Mouse (Mus musculus) ES-E14 (cell line): ENCODE data around the gene Slc2a5. TPM values are rescaled to one million over a fixed set of nuclear protein-coding genes. Genes with fewer than 3 reads are reported as not detected.

Experiments used
- DNase-seq: peaks from one replicate; pipeline ENCODE4 v3.0.0-alpha.2; 2013; ENCODE audit warnings: low read depth, low spot score
- H3K27ac ChIP-seq: 2 replicates; pipeline ENCODE4 v1.5.1; 2012; ENCODE audit warnings: low read depth, mild to moderate bottlenecking, low read length, moderate library complexity, mixed read lengths; ENCODE audit not compliant: poor library complexity, insufficient read depth, severe bottlenecking
- H3K36me3 ChIP-seq: 2 replicates; pipeline ENCODE4 v1.6.1; 2012; ENCODE audit warnings: mild to moderate bottlenecking, low read length, moderate library complexity, mixed read lengths; ENCODE audit not compliant: control insufficient read depth, poor library complexity, insufficient read depth, severe bottlenecking
- H3K4me1 ChIP-seq, 2 experiments: fragments of 150-350 bp in 1 of 2; sonication (generic) in 1 of 2; 2 replicates each; pipeline ENCODE4 v1.6.1; 2012; ENCODE audit warnings: low read length in 2 of 2, mild to moderate bottlenecking in 1 of 2, mixed read lengths in 1 of 2; ENCODE audit not compliant: control insufficient read depth in 2 of 2, insufficient read depth in 2 of 2, poor library complexity in 1 of 2
- H3K4me3 ChIP-seq, 2 experiments: fragments of 150-350 bp in 1 of 2; sonication (generic) in 1 of 2; 2 replicates each; pipeline ENCODE4 v1.5.1; 2012; ENCODE audit warnings: low read length in 2 of 2, low read depth in 1 of 2, mild to moderate bottlenecking in 1 of 2, mixed read lengths in 1 of 2; ENCODE audit not compliant: insufficient read depth in 1 of 2, poor library complexity in 1 of 2, severe bottlenecking in 1 of 2
- H3K9ac ChIP-seq: 2 replicates; pipeline ENCODE4 v1.6.1; 2012; ENCODE audit warnings: low read depth, mild to moderate bottlenecking, low read length, mixed read lengths; ENCODE audit not compliant: poor library complexity, insufficient read depth, severe bottlenecking
- H3K9me3 ChIP-seq: fragments of 150-350 bp; sonication (generic); 2 replicates; pipeline ENCODE4 v1.6.1; 2012; ENCODE audit warnings: low read depth, mild to moderate bottlenecking, low read length; ENCODE audit not compliant: control insufficient read depth, insufficient read depth
- CHD2 ChIP-seq: IDR thresholded peaks from 2 replicates; pipeline ENCODE4 v1.6.1; 2014; ENCODE audit warnings: mild to moderate bottlenecking, low read depth, low read length, inconsistent platforms
- HCFC1 ChIP-seq: IDR thresholded peaks from 2 replicates; pipeline ENCODE4 v1.6.1; 2012; ENCODE audit warnings: low read length, inconsistent platforms, borderline replicate concordance; ENCODE audit not compliant: insufficient read depth
- MAFK ChIP-seq: IDR thresholded peaks from 2 replicates; pipeline ENCODE4 v1.6.1; 2014; ENCODE audit warnings: mild to moderate bottlenecking, low read depth, low read length, inconsistent platforms; ENCODE audit not compliant: insufficient read depth
- ZC3H11A ChIP-seq: IDR thresholded peaks from 2 replicates; pipeline ENCODE4 v1.6.1; 2012; ENCODE audit warnings: low read depth, mild to moderate bottlenecking, inconsistent platforms, low read length, borderline replicate concordance
- ZNF384 ChIP-seq: IDR thresholded peaks from 2 replicates; pipeline ENCODE4 v1.6.1; 2012; ENCODE audit warnings: low read depth, low read length, inconsistent platforms
- in situ Hi-C, 2 experiments: fragments of 600-800 bp; cut with MboI; formaldehyde crosslinking; loops; one replicate each; pipeline ENCODE4 v1.15.1; 2025; ENCODE audit warnings: low sequenced_read_pairs in 2 of 2, inconsistent platforms in 1 of 2; ENCODE audit not compliant: unreplicated experiment in 2 of 2
- total RNA-seq: library from RNA; depleted of rRNA; stranded (reverse); fragments of 300-350 nt; gene quantifications from 2 replicates; pipeline ENCODE4 v1.2.3, GENCODE M21; 2012

The Slc2a5 gene
- total RNA-seq, 1 experiment, result 3.2 TPM

GRCm38 (mm10) chr4:150086841-150087160 lies 32.3 kb upstream of the Slc2a5 start:
- in situ Hi-C loops, result no loop called here
- Histone ChIP-seq H3K27ac (no peak overlapping the region), H3K9ac (peak overlapping the region; percentile 39), H3K36me3 (no peaks in the 10 kb centered on the region), H3K4me3 (peak overlapping the region; percentile 42; a peak in 2 of 4 replicates), H3K9me3 (no peaks in the 10 kb centered on the region), H3K4me1 (peaks cover 0 to 2% of the 10 kb centered on the region in 2 experiments; a peak in 1 of 4 replicates)
- no peak for DNase-seq
- TF ChIP-seq MAFK (no peak), CHD2 (no peak), HCFC1 (no peak), ZNF384 (no peak)

- TF ChIP-seq MAFK (no peak), HCFC1 (no peak), CHD2 (no peak), ZNF384 (no peak), ZC3H11A (no peak)
- in situ Hi-C loops, result no loop called here
- H3K27ac ChIP-seq, result no peak within 1 kb of the TSS
These were observed 31.8 kb upstream of the Slc2a5 start, which contains the start of gene Gpr157 for GRCm38 (mm10) chr4:150087161-150087889. Gene Gpr157, plus strand, starts transcription at chr4:150087365.

GRCm38 (mm10) chr4:150087890-150088530 lies 31.1 kb upstream of the Slc2a5 start:
- Histone ChIP-seq H3K36me3 (no peaks in the 10 kb centered on the region), H3K4me3 (peak overlapping the region; percentile 65 to 84), H3K9me3 (no peaks in the 10 kb centered on the region), H3K27ac (no peak overlapping the region), H3K9ac (peak overlapping the region; percentile 35), H3K4me1 (peaks cover 0 to 5% of the 10 kb centered on the region in 2 experiments; a peak in 1 of 4 replicates)
- DNase-seq, result no peak
- in situ Hi-C loops, result no loop called here
- TF ChIP-seq ZNF384 (no peak), ZC3H11A (no peak), HCFC1 (no peak), MAFK (no peak), CHD2 (no peak)

More at GRCm38 (mm10) chr4:150087161-150087889, 31.8 kb upstream of the Slc2a5 start, which contains the start of gene Gpr157:
- Histone ChIP-seq H3K4me1 (peaks cover 0 to 2% of the 10 kb centered on the region in 2 experiments; a peak in 1 of 4 replicates), H3K36me3 (no peaks in the 10 kb centered on the region), H3K9ac (peak within 1 kb of the TSS; percentile 39), H3K9me3 (no peaks in the 10 kb centered on the region), H3K4me3 (peak within 1 kb of the TSS; percentile 65 to 84)
- peak; percentile 98 for DNase-seq

- in situ Hi-C loops, result no loop called here
- no peak overlapping the region for H3K4me3 ChIP-seq
- H3K36me3 ChIP-seq, result no peaks in the 10 kb centered on the region
- DNase-seq, result no peak
- H3K4me1 ChIP-seq, result peaks cover 0 to 15% of the 10 kb centered on the region in 2 experiments; a peak in 2 of 4 replicates
- H3K9ac ChIP-seq, result no peak overlapping the region
- TF ChIP-seq CHD2 (no peak), ZNF384 (no peak), HCFC1 (no peak), MAFK (no peak), ZC3H11A (no peak)
- no peak overlapping the region for H3K27ac ChIP-seq
- H3K9me3 ChIP-seq, result no peaks in the 10 kb centered on the region
These were observed 30.0 kb upstream of the Slc2a5 start for GRCm38 (mm10) chr4:150089121-150089520.
